Mouse (Mus musculus) bone marrow macrophage, adult 2 months (primary cell): ENCODE measurements around the gene Lrrc14b. TPM values are rescaled to one million over a fixed set of nuclear protein-coding genes. Genes with fewer than 3 reads are reported as not detected.

Experiments used
- H3K27ac ChIP-seq: 2 replicates; pipeline ENCODE4 v1.5.1; 2012; ENCODE audit warnings: low read depth, low read length; ENCODE audit not compliant: insufficient read depth
- H3K4me1 ChIP-seq: 2 replicates; pipeline ENCODE4 v1.6.1; 2012; ENCODE audit warnings: low read length; ENCODE audit not compliant: control insufficient read depth, insufficient read depth
- H3K4me3 ChIP-seq: 2 replicates; pipeline ENCODE4 v1.5.1; 2012; ENCODE audit warnings: mild to moderate bottlenecking, low read length, moderate library complexity; ENCODE audit not compliant: insufficient read depth
- CTCF ChIP-seq: IDR thresholded peaks from 2 replicates; pipeline ENCODE4 v1.5.1; 2012; ENCODE audit warnings: low read depth, mild to moderate bottlenecking, low read length, moderate library complexity
- POLR2A ChIP-seq: IDR thresholded peaks from 2 replicates; pipeline ENCODE4 v1.6.1; 2012; ENCODE audit warnings: mild to moderate bottlenecking, low read depth, low read length, borderline replicate concordance
- polyA plus RNA-seq: library from polyadenylated mRNA; stranded (reverse); fragments of >200 nt; gene quantifications from 2 replicates; pipeline ENCODE4 v1.2.4, GENCODE M21; 2012; ENCODE audit not compliant: missing spikeins, insufficient read depth, insufficient read length

Gene Lrrc14b
- 0.66 and 0.68 TPM in 2 replicates for polyA plus RNA-seq

DNA sequence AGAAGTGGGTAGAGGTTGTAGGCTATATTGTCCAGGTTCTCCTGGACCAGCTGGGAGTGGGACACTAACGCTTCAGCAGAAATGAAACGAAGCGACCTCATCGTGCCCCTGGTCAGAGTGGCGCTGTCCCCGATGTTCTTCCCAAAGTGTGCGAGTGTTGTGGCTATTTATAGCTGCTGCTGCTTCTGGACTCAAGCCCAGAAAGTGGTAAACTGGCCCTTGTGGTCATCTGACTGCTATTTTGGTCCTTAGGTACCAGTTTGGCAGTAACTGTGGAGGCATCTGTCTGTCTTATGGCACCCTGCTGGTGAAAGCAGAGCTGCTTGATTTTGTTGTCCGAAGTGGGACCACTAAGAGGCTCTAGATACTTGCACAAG is at the start of gene Lrrc14b:
Lrrc14b (minus strand) TSS at position 147 of the 377 bp plus-strand sequence.
- peak within 1 kb of the TSS; percentile 34 for H3K27ac ChIP-seq
- peak within 1 kb of the TSS; percentile 40 for H3K4me3 ChIP-seq
- TF ChIP-seq CTCF (peak; percentile 16; the same call in 1 of the 2 replicates), POLR2A (no peak)
- H3K4me1 ChIP-seq, result peaks cover 35% of the 10 kb centered on the region

GRCm38 (mm10) chr13:74399298-74399839 is 35.6 kb upstream of the Lrrc14b start, which contains the start of gene Ftl1-ps1:
Gene Ftl1-ps1 (plus strand): TSS chr13:74399694.
- Histone ChIP-seq H3K27ac (no peak within 1 kb of the TSS), H3K4me3 (no peak within 1 kb of the TSS), H3K4me1 (no peaks in the 10 kb centered on the region)
- TF ChIP-seq POLR2A (no peak), CTCF (no peak)

GRCm38 (mm10) chr13:74391156-74391555 is 27.4 kb upstream of the Lrrc14b start:
- H3K4me3 ChIP-seq, result no peak overlapping the region
- no peak overlapping the region for H3K27ac ChIP-seq
- no peaks in the 10 kb centered on the region for H3K4me1 ChIP-seq
- no peak for TF ChIP-seq CTCF

- H3K4me1 ChIP-seq, result no peaks in the 10 kb centered on the region
- TF ChIP-seq CTCF (no peak), POLR2A (no peak)
- no peak within 1 kb of the TSS for H3K27ac ChIP-seq
- peak within 1 kb of the TSS; percentile 86 for H3K4me3 ChIP-seq
Observed at GRCm38 (mm10) chr13:74390371-74390990, 26.7 kb upstream of the Lrrc14b start, which contains the start of gene Zfp72. Gene Zfp72 (minus strand): TSS chr13:74390836.

- H3K4me1 ChIP-seq, result no peaks in the 10 kb centered on the region
- no peak for TF ChIP-seq CTCF
- TF ChIP-seq POLR2A, result no peak
- peak overlapping the region; percentile 86 for H3K4me3 ChIP-seq
- H3K27ac ChIP-seq, result no peak overlapping the region
Observed at GRCm38 (mm10) chr13:74389730-74390129, 25.9 kb upstream of the Lrrc14b start.

DNA sequence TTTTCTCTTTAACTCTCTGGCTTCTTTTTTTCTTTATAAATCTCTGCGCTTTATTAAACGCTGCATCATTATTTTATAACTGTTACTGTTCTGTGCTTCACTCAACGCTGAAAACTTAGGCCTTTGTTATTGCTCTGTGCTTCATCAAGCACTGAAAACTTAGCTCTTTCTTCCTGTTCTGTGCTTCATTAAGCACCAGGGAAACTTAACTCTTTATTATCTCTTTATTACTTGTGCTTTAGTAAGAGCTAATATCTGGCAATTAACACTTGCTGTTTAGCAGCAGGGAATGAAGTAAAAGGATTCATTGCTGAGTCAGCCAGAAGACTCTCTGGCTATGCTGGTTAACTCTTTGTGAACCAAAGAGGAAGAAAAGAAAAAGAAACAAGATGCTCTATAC is 18.5 kb upstream of the Lrrc14b start:
- TF ChIP-seq POLR2A (no peak), CTCF (no peak)
- Histone ChIP-seq H3K4me1 (no peaks in the 10 kb centered on the region), H3K4me3 (no peak overlapping the region), H3K27ac (no peak overlapping the region)

DNA sequence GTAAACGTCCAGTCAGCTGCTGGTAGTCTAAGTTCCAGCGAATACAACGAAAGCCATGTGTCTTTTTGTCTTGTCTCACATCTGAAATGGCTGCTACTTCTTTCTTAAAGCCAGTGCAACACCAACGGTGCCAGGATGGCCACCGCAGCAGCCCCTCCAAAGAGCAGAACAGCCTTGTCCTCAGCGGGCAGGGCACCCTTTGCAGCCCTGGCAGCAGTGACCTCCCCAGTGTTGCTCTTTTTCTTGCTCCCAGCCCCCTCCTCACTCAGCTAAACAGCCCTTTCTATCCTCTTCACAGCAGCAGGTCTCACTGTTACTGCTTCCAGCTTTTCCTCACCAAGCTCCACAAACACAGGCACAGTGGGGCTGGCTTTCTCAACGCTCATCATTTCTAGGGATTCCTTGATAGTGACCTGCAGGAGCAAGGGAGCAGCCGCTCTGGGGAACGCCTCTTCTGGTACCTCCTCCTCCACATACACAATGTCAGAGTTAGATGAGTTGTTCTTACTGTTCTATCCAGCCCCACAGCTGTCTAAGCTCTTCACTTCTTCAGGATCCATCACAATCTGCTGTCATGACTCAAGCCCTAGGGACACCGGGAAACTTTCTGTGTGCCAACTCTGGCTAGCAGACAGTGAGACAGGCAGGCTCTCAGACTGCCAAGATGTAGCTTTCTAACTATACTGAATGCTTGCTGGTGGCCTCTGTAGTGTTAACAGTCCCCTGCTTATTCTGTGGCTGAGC is 17.9 kb upstream of the Lrrc14b start:
- H3K27ac ChIP-seq, result no peak overlapping the region
- H3K4me1 ChIP-seq, result no peaks in the 10 kb centered on the region

GRCm38 (mm10) chr13:74363176-74363858 is 488 bp downstream of the Lrrc14b start:
- peak overlapping the region; percentile 40 for H3K4me3 ChIP-seq
- peaks cover 35% of the 10 kb centered on the region for H3K4me1 ChIP-seq
- TF ChIP-seq CTCF, result no peak
- TF ChIP-seq POLR2A, result no peak
- peak overlapping the region; percentile 34 for H3K27ac ChIP-seq

More for the DNA sequence above, 17.9 kb upstream of the Lrrc14b start:
- TF ChIP-seq CTCF, result no peak
- no peak for TF ChIP-seq POLR2A
- H3K4me3 ChIP-seq, result no peak overlapping the region

DNA sequence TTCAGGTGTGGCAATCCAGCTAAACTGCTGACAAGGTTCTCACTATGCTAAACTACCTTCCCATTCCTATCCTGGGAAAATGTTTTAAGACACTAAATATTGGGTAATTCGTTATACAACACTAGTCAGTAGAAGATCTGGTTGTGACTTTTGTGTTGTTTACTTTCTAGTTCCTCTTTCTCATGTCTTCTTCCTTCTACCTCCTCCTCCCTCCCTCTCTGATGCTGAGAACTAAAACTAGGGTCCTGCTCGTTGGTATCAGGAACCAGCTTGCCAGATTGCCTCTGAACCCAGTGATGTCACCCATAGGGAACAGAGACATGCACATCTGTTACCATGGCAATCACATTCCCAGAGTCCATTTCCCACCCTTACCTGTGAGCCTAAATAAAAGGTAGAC is 1.6 kb downstream of the Lrrc14b start:
- H3K27ac ChIP-seq, result peak overlapping the region; percentile 57
- no peak overlapping the region for H3K4me3 ChIP-seq
- TF ChIP-seq POLR2A, result no peak
- H3K4me1 ChIP-seq, result peaks cover 31% of the 10 kb centered on the region

- TF ChIP-seq CTCF, result no peak
- no peak for TF ChIP-seq POLR2A
- H3K4me1 ChIP-seq, result peaks cover 5% of the 10 kb centered on the region
- no peak overlapping the region for H3K27ac ChIP-seq
Observed at GRCm38 (mm10) chr13:74356491-74356890, 7.3 kb downstream of the Lrrc14b start.

More at GRCm38 (mm10) chr13:74356491-74356890, 7.3 kb downstream of the Lrrc14b start:
- H3K4me3 ChIP-seq, result no peak overlapping the region
